Mouse (Mus musculus): ENCODE data around the gene Cpm.

DNA sequence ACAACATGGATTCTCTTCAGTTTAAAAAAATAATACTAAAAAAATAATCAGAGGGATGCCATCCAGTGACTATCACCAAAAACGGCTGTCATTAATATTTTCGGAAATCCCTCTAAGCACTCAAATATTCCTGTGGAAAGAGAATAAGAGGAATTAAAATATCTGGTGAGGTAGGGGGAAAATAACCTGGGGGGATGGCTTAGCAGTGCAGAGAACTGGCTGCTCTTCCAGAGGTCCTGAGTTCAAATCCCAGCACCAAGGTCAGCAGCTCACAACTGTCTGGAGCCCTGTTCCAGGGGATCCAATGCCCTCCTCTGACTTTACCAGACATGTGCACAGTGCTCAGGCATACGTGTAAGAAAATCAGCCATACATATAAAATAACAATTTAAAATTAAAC, 37.1 kb downstream of the Cpm start:
- no peak for TF ChIP-seq CTCF (IDR thresholded peaks at IDR 0.05; ENCODE audit: extremely low read depth, insufficient read depth, low read length)
- TF ChIP-seq POLR2A (IDR thresholded peaks at IDR 0.05; ENCODE audit: extremely low read depth, insufficient read depth, low read length): no peak
